Mouse (Mus musculus) CH12F3 (cell line): ENCODE measurements around the gene Klhdc4.

Source experiments
- in situ Hi-C: fragments of 300-500 bp; cut with MboI; formaldehyde crosslinking; loops from 2 replicates; pipeline ENCODE4 v1.14.3; 2020; ENCODE audit warnings: low sequenced_read_pairs

The Klhdc4 gene

GRCm38 (mm10) chr8:121762999-121763699 is 66.2 kb downstream of the Klhdc4 start:
- in situ Hi-C loops, result no loop called here

DNA sequence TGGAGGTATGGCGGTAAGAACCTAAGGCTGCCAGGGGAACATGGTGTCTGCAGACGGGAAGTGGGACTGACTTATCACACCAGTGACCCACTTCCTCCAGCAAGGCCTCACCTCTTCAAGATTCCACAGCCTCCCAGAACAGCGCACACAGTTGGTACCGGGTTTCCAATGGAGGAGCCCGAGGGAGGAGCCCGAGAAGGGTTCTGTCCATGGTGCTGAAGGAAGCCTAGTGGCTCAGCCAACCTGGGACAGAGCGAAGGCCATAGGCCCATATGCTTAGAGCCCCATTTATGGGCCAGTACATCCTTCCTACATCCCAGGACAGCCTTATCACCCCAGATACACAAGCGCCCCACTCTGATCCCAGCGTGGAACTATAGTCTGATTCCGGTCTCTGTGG is 67.9 kb downstream of the Klhdc4 start:
- in situ Hi-C loops, result no loop called here

DNA sequence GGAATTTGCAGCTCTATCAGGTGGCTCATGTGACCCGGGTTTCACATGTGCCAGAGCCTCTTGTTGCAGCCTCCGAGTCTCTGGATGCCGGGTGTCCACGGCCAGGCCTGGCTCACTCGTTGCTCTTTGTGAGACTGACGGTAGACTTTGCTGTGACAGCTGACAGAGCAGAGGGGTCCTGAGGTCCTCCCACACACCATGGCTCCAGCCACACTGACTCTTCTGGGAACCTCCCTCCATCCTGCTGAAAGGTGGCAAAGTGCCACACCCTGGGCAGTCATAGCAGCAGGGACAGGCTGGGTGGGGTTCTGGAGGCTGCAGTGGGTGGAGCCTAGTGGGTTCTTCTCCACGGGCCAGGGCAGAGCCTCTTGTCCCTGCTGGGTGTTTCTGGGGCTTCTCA is 68.9 kb downstream of the Klhdc4 start:
- in situ Hi-C loops, result no loop called here

DNA sequence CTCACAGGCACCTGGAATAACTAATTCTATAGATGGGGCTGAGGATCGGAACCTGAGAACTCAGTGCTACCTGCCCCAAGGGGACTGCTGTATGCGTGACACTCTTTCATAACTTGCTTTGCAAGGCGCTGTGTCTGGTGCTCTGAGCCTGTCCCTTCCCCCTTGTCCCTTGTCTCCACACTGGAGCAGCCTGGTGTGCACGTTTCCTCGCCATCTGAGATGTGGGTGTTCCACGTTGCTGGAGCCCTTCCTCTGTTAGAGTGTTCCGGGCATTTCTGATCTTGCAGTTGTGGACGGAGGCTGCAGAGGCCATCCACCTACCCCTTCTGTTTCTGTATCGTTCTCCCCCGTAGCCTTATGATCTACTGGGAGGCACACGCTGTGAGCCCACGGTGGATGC is 70.9 kb downstream of the Klhdc4 start:
- in situ Hi-C loops, result no loop called here

DNA sequence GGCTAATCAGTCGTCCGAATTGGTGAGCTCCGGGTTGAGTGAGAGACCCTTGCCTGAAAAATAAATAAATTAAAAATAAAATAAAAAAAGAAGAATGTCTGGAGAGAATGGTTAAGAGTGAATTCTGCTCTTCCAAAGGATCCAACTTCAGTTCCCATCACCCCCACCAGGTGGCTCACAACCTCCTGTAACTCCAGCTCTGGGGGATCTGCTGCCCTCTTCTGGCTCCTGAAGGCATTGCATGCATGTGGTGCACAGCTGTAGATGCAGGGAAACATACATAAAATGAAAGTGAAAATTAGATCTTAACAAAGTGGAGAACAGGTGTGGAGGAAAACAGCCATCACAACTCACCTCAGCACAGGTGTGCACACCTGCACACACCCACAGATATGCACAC is 78.0 kb downstream of the Klhdc4 start:
- in situ Hi-C loops, result no loop called here

- in situ Hi-C loops, result no loop called here
Observed at GRCm38 (mm10) chr8:121750512-121750911, 78.9 kb downstream of the Klhdc4 start.

DNA sequence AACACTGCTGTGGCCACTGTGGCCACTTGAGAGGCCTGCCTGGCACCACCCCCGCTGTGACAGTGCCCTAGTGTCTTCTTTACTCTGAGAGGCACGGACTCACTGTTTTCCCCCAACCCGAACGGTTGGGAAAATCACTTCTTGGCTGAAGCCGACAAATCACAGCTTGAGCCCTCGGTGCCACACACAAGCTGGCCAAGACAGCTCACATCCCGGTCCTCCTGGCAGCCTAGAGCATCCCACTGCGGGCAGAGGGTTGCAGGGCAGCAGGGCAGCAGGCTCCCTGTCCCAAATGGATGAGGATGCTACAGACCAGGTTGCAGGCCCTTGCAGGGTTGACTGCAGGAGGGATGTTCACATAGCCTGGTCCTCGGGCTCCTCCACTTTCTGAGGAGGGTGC is 79.9 kb downstream of the Klhdc4 start:
- in situ Hi-C loops, result no loop called here
